Mouse (Mus musculus) hindbrain, postnatal 0 days (tissue): ENCODE measurements at regions not wholly inside any gene's neighbourhood (a gene's known extent, or its start where the extent isn't known, plus 50 kb on each side); places are given as distances from the start of the nearest gene placed in this dataset.

Experiments
- ATAC-seq: fragments of 200-750 bp; cut with Nextera tagmentation; 2 replicates; pipeline ENCODE4 v1.8.0; 2017; ENCODE audit warnings: mild to moderate bottlenecking, moderate TSS enrichment, moderate library complexity
- DNase-seq: peaks from one replicate; pipeline ENCODE4 v3.0.0-alpha.2; 2015; ENCODE audit warnings: low spot score
- H3K27ac ChIP-seq: fragments of 300-500 bp; sonication (generic); 2 replicates; pipeline ENCODE4 v1.5.1; 2014; ENCODE audit warnings: mild to moderate bottlenecking
- H3K27me3 ChIP-seq: fragments of 300-500 bp; sonication (generic); 2 replicates; pipeline ENCODE4 v1.6.1; 2014; ENCODE audit warnings: low read length, mixed read lengths; ENCODE audit not compliant: insufficient read depth
- H3K36me3 ChIP-seq: fragments of 300-500 bp; sonication (generic); 2 replicates; pipeline ENCODE4 v1.6.1; 2014; ENCODE audit warnings: low read length, mixed read lengths; ENCODE audit not compliant: insufficient read depth
- H3K4me1 ChIP-seq: fragments of 300-500 bp; sonication (generic); 2 replicates; pipeline ENCODE4 v1.6.1; 2014; ENCODE audit warnings: antibody characterized with exemption, low read length, mixed read lengths; ENCODE audit not compliant: insufficient read depth
- H3K4me2 ChIP-seq: fragments of 300-500 bp; sonication (generic); 2 replicates; pipeline ENCODE4 v1.6.1; 2014; ENCODE audit warnings: low read depth, mild to moderate bottlenecking, low read length, moderate library complexity, mixed read lengths
- H3K4me3 ChIP-seq: fragments of 300-500 bp; sonication (generic); 2 replicates; pipeline ENCODE4 v1.5.1; 2014; ENCODE audit warnings: low read length
- H3K9ac ChIP-seq: fragments of 300-500 bp; sonication (generic); replicated peaks from 2 replicates; pipeline ENCODE4 v1.6.1; 2014; ENCODE audit warnings: mild to moderate bottlenecking, low read length, moderate library complexity, mixed read lengths
- H3K9me3 ChIP-seq: fragments of 300-500 bp; sonication (generic); 2 replicates; pipeline ENCODE4 v1.6.1; 2016; ENCODE audit warnings: low read length, mixed read lengths
- CTCF ChIP-seq: IDR thresholded peaks from 2 replicates; pipeline ENCODE4 v1.5.1; 2016; ENCODE audit warnings: antibody characterized with exemption, control low read depth, low read depth
- WGBS: fragments of 180-500 bp; shearing (Covaris S2); extraction: QIAGEN DNeasy Blood & Tissue Kit; methylation state at CpG from one replicate; pipeline ENCODE4 v1.1.7; 2014; 5-methylcytosine and 5-hydroxymethylcytosine counted together

DNA sequence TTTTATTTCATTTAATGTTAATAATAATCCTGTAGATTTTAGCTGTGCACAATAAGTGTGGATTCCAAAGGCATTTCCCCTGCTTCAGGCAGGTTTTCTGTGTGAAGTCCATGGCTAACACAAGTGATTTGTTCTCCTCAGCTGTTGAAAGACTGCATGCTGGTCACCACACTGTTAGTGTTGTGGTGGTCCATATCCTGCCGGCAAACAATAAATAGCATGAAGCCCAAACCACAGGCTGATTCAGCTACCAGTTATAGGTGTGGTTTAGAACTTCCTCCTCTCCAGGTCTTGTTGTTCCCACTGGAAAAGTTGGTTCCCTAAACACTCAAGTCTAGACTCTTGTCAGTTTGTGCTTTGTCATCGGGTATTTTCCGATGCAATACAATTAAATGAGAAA lies 497.5 kb downstream of the Plcl1 start:
- H3K9me3 ChIP-seq = no peaks in the 10 kb centered on the region
- no peak for DNase-seq
- H3K27ac ChIP-seq = no peak overlapping the region
- 86% methylated on average over 3 of the region's 3 CpGs for WGBS
- H3K36me3 ChIP-seq = no peaks in the 10 kb centered on the region
- ATAC-seq = no peak
- no peak overlapping the region for H3K4me2 ChIP-seq
- no peaks in the 10 kb centered on the region for H3K4me1 ChIP-seq
- H3K27me3 ChIP-seq = no peaks in the 10 kb centered on the region
- H3K4me3 ChIP-seq = no peak overlapping the region
- no peak for TF ChIP-seq CTCF
- H3K9ac ChIP-seq = no peak overlapping the region

DNA sequence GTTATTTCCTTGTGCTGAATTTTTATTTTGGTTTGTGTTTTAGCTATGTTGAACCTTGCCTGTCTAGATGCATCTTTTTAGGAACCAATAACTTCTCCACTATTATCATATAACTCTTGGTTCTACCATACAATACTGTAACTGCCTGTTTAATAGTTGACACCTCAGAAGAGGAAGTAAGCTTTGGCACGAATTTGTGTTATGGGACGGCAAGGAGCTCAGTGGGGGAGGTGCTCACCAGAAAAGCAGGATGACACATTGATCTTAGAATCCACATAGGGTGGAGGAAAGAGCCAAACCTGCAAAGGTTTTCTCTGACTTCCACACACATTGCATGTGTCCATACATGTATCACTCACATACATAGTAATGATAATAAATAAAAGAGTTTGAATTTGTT lies 498.9 kb downstream of the Plcl1 start:
- no peak overlapping the region for H3K9ac ChIP-seq
- no peak for TF ChIP-seq CTCF
- no peaks in the 10 kb centered on the region for H3K4me1 ChIP-seq
- no peak overlapping the region for H3K27ac ChIP-seq
- no peak overlapping the region for H3K4me2 ChIP-seq
- no peaks in the 10 kb centered on the region for H3K27me3 ChIP-seq
- DNase-seq (no peak), ATAC-seq (no peak)
- WGBS = 75% methylated on average over 2 of the region's 2 CpGs
- no peaks in the 10 kb centered on the region for H3K9me3 ChIP-seq
- no peak overlapping the region for H3K4me3 ChIP-seq
- no peaks in the 10 kb centered on the region for H3K36me3 ChIP-seq

DNA sequence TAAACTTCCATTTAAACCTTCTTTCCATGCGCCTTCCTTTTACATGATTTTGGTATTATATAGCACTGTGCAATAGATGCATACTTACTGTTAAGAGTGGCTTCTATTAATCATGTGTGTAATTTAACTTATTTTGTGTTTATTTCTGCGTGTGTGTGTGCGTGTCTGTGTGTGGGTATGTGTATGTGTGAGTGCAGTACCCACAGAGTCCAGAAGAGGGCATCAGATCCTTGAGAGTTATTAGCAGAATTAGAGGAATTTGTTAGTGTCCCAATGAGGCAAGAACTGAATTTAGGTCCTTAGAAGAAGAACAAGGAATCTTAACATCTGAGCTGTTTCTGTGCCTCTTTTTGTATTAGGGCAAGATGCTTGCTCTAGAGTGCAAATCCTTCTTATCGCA lies 499.5 kb downstream of the Plcl1 start:
- ATAC-seq (no peak), DNase-seq (no peak)
- H3K27me3 ChIP-seq = no peaks in the 10 kb centered on the region
- TF ChIP-seq CTCF = peak; percentile 31
- H3K4me2 ChIP-seq = no peak overlapping the region
- WGBS = 97% methylated on average over 4 of the region's 4 CpGs
- no peak overlapping the region for H3K4me3 ChIP-seq
- H3K36me3 ChIP-seq = no peaks in the 10 kb centered on the region
- H3K27ac ChIP-seq = no peak overlapping the region
- H3K4me1 ChIP-seq = no peaks in the 10 kb centered on the region
- H3K9ac ChIP-seq = no peak overlapping the region
- no peaks in the 10 kb centered on the region for H3K9me3 ChIP-seq

DNA sequence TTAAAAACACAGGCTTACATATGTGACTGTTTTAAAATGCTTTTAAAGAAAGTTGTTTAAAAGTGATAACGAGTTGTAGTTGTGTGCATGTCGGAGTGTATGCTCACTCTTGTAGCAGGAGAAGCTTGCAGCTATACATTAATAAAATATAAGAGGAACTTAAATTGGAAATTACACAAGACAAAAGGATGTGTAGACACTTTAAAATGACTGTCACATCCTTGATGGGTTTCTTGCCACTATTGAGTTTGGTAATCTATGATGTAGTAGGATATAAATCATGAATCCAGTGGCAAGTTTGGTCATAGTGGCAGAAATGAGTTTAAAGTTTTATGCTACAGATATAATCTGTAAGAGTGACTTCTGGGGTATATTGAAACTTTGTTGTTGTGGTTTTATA lies 504.3 kb downstream of the Plcl1 start:
- Histone ChIP-seq H3K4me1 (no peaks in the 10 kb centered on the region), H3K9me3 (no peaks in the 10 kb centered on the region), H3K36me3 (no peaks in the 10 kb centered on the region), H3K9ac (no peak overlapping the region), H3K27me3 (no peaks in the 10 kb centered on the region), H3K27ac (no peak overlapping the region), H3K4me2 (no peak overlapping the region), H3K4me3 (no peak overlapping the region)
- ATAC-seq = no peak
- TF ChIP-seq CTCF = no peak
- DNase-seq = no peak
- 91% methylated on average over 2 of the region's 2 CpGs for WGBS

DNA sequence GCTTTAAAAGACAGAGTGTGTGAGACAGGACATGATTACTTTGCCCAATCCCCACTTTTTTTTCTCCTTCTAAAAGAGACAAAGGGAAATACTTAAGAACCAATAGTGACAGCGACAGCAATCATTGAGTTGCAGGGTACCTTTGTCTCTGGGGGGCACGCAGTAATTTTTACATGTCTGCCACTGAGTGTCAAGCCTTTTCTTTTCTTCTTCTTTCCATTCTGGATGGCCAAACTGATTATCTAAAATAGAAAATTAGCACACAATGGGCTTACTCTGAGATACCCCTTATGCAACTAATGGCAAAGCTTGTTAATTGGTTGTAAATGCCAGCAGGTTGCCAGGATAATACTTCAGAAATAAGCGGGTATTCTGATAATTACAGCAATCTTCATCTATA lies 508.6 kb downstream of the Plcl1 start:
- WGBS = 59% methylated on average over 3 of the region's 3 CpGs
- H3K36me3 ChIP-seq = no peaks in the 10 kb centered on the region
- H3K9me3 ChIP-seq = no peaks in the 10 kb centered on the region
- DNase-seq = no peak
- no peak overlapping the region for H3K9ac ChIP-seq
- no peaks in the 10 kb centered on the region for H3K27me3 ChIP-seq
- H3K4me2 ChIP-seq = no peak overlapping the region
- H3K27ac ChIP-seq = no peak overlapping the region
- ATAC-seq = no peak
- H3K4me3 ChIP-seq = no peak overlapping the region
- H3K4me1 ChIP-seq = no peaks in the 10 kb centered on the region
- no peak for TF ChIP-seq CTCF

DNA sequence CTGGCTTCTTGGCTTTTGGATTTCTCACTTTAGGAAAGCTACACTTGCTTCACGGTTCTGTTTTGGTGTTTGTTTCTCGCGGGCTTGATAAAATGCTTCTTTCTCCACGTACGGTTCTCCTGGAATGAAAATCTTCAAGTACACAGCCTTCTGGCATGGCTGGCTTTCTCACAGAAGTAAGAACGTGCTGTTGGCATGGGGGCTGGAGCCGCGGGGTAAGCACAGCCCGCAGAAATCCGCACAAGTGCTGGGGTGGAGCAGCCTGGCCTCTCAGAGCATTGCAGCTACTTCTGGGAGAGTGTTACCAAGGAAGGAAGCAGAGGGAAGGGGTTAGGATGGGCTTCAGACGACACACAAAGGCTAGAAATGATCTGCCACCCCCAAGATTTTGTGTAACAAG lies 510.2 kb downstream of the Plcl1 start:
- no peaks in the 10 kb centered on the region for H3K9me3 ChIP-seq
- no peaks in the 10 kb centered on the region for H3K4me1 ChIP-seq
- ATAC-seq = no peak
- no peak overlapping the region for H3K4me2 ChIP-seq
- no peak for TF ChIP-seq CTCF
- no peak overlapping the region for H3K27ac ChIP-seq
- H3K36me3 ChIP-seq = no peaks in the 10 kb centered on the region
- no peak overlapping the region for H3K9ac ChIP-seq
- no peak for DNase-seq
- WGBS = 56% methylated on average over 11 of the region's 11 CpGs
- H3K4me3 ChIP-seq = no peak overlapping the region
- H3K27me3 ChIP-seq = no peaks in the 10 kb centered on the region

DNA sequence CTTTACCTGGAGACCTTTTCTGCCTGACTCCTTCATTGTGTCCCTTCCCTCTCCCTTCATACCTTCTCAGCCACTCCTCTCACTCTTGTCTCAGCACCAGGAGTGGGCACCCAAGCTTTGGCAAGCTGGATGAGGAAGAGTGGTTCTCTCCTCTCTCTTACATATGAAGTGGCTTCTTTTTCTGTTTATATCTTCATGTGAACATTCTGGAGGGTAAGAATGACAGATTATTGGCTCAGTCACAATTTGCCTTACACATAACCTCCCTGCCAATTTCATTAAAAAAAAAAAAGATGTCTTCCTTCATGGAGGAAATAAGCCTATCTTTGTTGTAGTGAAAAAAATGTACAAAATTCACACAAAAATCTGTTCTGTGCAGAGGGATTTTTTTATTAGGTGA lies 513.8 kb downstream of the Plcl1 start:
- H3K27me3 ChIP-seq = no peaks in the 10 kb centered on the region
- H3K36me3 ChIP-seq = no peaks in the 10 kb centered on the region
- no peaks in the 10 kb centered on the region for H3K9me3 ChIP-seq
- no peak for ATAC-seq
- H3K4me2 ChIP-seq = no peak overlapping the region
- no peaks in the 10 kb centered on the region for H3K4me1 ChIP-seq
- no peak overlapping the region for H3K9ac ChIP-seq
- H3K4me3 ChIP-seq = no peak overlapping the region
- DNase-seq = no peak
- no peak overlapping the region for H3K27ac ChIP-seq
- no peak for TF ChIP-seq CTCF
